Mouse (Mus musculus) forebrain, embryonic 10.5 days (tissue): Measurements from ENCODE around the gene Cyp2a22. TPM values are rescaled to one million over a fixed set of nuclear protein-coding genes. Genes with fewer than 3 reads are reported as not detected.
"Not testable (repeated sequence)": the region's sequence is repeated elsewhere in the genome, so short reads cannot be mapped to it uniquely, and the experiment has no call there.

Experiments
- DNase-seq: peaks from one replicate; pipeline ENCODE4 v3.0.0-alpha.2; 2017; ENCODE audit warnings: low spot score; ENCODE audit errors: extremely low spot score
- H3K27ac ChIP-seq: fragments of 300-500 bp; sonication (generic); 2 replicates; pipeline ENCODE4 v1.5.1; 2016; ENCODE audit warnings: mild to moderate bottlenecking
- H3K27me3 ChIP-seq: fragments of 300-500 bp; sonication (generic); 2 replicates; pipeline ENCODE4 v1.6.1; 2016; ENCODE audit warnings: mild to moderate bottlenecking; ENCODE audit not compliant: poor library complexity, severe bottlenecking
- H3K36me3 ChIP-seq: fragments of 300-500 bp; sonication (generic); replicated peaks from 2 replicates; pipeline ENCODE4 v1.6.1; 2016; ENCODE audit warnings: mild to moderate bottlenecking, moderate library complexity
- H3K4me1 ChIP-seq: fragments of 300-500 bp; sonication (generic); 2 replicates; pipeline ENCODE4 v1.6.1; 2016
- H3K4me3 ChIP-seq: fragments of 300-500 bp; sonication (generic); 2 replicates; pipeline ENCODE4 v1.5.1; 2016; ENCODE audit warnings: mild to moderate bottlenecking, moderate library complexity
- H3K9me3 ChIP-seq: fragments of 300-500 bp; sonication (generic); 2 replicates; pipeline ENCODE4 v1.6.1; 2016; ENCODE audit warnings: mild to moderate bottlenecking, moderate library complexity
- WGBS: fragments of 180-500 bp; shearing (Covaris S2); methylation state at CpG from one replicate; pipeline ENCODE4 v1.1.7; 2016; 5-methylcytosine and 5-hydroxymethylcytosine counted together
- polyA plus RNA-seq: library from polyadenylated mRNA; unstranded; fragments of >200 nt; fragmentation: Nextera tagmentation; extraction: Ambion mirVana; gene quantifications from 2 replicates; pipeline ENCODE4 v1.2.1, GENCODE M21; 2016

The Cyp2a22 gene
- not detected in 2 replicates for polyA plus RNA-seq

DNA sequence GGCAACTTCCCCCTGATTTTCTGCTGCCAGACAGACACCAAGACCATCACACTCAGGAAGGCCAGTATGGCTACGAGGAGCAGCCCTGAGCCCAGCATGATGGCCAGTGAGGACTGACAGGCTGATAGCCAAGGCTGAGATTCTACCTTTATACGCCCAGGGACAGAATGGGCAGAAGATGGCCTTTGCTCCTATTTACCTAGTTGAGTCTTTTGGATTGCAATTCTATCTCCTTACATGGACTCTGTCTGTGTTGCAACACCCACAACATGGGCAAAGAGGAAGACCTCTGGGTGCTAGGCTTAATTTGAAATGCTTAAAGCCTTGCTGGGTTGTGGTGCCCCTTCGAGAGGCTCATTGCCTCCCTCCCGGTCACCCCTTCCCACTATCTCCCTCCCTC, at the start of gene Cyp2a22:
Cyp2a22 (minus strand) TSS at position 123 of the 400 bp plus-strand sequence.
- Histone ChIP-seq H3K27me3 (no peaks in the 10 kb centered on the region), H3K4me1 (no peaks in the 10 kb centered on the region), H3K9me3 (peaks cover 33% of the 10 kb centered on the region), H3K4me3 (no peak within 1 kb of the TSS), H3K27ac (no peak within 1 kb of the TSS), H3K36me3 (no peaks in the 10 kb centered on the region)
- no peak for DNase-seq
- WGBS, result 82% methylated on average over 4 of the region's 4 CpGs

DNA sequence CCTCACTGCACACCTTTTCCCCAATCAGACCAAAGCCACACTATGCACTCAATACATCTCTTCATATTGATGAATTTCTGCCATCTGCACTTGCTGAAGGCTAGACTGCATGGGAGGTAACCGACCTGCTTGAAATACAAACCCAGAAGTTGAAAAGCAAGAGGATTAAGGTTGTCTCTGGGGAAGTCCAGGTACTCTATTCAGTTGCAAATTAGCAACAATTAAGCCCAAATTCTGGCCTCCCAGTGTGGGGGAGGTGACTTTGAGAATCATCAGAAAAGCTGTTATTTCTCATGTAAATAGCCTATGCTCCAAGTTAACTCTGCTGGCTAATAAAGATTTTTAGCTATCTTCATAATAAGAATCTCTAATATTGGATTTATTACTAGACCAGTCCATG, 44.0 kb upstream of the Cyp2a22 start:
- not testable (repeated sequence) for H3K27ac ChIP-seq, H3K36me3 ChIP-seq, DNase-seq, H3K4me1 ChIP-seq, H3K9me3 ChIP-seq, H3K27me3 ChIP-seq, H3K4me3 ChIP-seq
- WGBS, result 31% methylated on average over 1 of the region's 1 CpGs

DNA sequence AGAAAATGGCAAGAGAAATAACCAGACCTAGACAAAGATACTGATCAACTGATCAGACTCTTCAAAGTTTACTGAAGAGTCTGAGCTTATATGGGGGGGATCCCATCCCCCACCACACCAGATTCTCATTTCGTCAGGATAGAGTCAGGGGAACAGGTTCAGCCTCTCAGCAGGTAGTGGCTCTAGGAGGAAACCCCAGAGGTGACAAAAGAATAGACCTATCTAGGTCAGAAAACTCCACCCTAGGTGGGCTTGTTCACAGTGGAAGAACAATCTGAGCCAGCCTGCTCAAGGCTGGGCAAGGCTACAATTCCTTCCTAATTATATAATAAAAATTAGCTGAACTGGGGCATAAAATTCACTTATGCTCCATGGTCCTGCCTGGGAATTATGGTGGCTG, 43.4 kb upstream of the Cyp2a22 start:
- H3K27ac ChIP-seq, result no peak overlapping the region
- peaks cover 3% of the 10 kb centered on the region; the same call in 1 of the 2 replicates for H3K9me3 ChIP-seq
- no peaks in the 10 kb centered on the region for H3K4me1 ChIP-seq
- H3K36me3 ChIP-seq, result no peaks in the 10 kb centered on the region
- DNase-seq, result no peak
- WGBS, result 15% methylated on average over 1 of the region's 1 CpGs
- no peak overlapping the region for H3K4me3 ChIP-seq
- no peaks in the 10 kb centered on the region for H3K27me3 ChIP-seq

DNA sequence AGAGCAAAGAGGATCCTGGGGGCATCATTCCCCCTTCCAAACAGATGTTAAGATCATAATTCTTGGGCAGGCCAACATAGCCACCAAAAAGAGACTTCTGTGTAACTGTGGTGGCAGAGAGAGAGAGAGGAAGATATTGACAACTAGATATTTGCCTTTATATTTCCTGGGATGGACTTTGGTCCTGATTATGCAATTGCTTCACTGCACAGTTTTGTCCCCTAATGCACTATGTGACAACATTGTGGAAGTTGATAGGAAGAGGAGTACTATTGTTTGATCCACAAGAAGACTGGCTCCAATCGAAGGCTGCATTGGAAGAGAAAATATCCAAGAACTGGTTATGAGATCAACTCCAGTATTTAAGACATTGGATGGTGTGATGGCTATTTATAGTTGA, 42.8 kb upstream of the Cyp2a22 start:
- not testable (repeated sequence) for H3K9me3 ChIP-seq, H3K4me3 ChIP-seq, H3K27ac ChIP-seq, H3K36me3 ChIP-seq, H3K4me1 ChIP-seq, H3K27me3 ChIP-seq, DNase-seq
- 79% methylated on average over 1 of the region's 1 CpGs for WGBS

DNA sequence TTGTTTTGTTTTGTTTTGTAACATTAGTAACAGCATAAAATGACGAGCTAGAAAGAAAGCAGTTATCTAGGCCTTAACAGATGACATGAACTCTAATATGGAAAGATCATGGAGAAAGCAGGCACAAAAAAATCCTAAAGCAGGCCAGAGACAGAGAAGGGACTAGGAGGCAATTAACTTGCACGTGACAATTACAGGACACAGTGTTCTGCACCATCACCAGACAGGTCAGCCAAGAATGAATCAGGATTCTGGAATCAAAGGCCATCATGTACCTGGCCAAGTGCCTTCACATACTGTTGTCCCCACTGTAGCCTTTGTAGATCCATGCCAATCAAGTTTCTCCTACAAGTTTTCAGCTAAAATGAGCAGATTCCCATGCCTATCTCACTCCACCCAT, 42.3 kb upstream of the Cyp2a22 start:
- not testable (repeated sequence) for H3K27me3 ChIP-seq, DNase-seq, H3K9me3 ChIP-seq, H3K4me1 ChIP-seq, H3K36me3 ChIP-seq, H3K4me3 ChIP-seq, H3K27ac ChIP-seq
- 77% methylated on average over 2 of the region's 2 CpGs for WGBS

DNA sequence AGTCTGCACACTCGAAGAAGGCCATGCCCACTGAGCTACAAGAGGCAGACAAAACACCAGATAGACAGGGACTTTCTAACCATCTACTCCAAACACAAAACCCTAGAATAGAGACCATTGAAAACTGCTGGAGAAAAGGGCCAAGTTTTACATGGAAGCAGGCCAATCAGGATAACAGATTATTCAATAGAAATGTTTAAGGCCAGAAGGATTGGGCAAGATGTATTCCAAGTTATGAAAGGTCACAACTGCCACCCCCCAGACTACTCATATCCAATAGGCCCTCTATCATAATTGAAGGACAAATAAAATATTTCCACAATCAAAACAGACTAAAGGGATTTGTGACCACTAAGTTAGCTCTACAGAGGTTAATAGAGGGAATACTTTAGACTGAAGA, 23.2 kb upstream of the Cyp2a22 start:
- not testable (repeated sequence) for H3K27ac ChIP-seq, H3K27me3 ChIP-seq, H3K9me3 ChIP-seq, H3K4me1 ChIP-seq, DNase-seq, H3K36me3 ChIP-seq, H3K4me3 ChIP-seq
- 81% methylated on average over 1 of the region's 1 CpGs for WGBS

DNA sequence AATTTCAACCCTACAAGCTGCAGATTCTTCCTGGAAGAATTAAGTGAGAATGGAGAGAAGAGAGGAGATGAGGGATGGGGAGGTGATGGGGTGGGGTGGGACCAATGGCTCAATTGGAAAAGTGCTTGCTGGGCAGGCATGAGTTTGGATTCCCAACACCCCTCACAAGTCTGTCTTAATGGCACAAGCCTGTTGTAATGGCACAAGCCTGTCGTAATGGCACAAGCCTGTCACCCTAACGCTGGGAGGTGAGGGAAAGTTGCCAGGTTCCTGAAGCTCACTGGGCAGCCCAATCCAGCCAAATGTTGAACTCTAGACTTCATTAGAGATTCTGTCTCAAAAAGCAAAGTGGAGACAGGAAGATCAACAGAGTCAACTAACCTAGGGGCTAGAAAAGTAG, 14.1 kb upstream of the Cyp2a22 start:
- not testable (repeated sequence) for H3K27me3 ChIP-seq, H3K4me1 ChIP-seq, H3K36me3 ChIP-seq, H3K4me3 ChIP-seq, DNase-seq, H3K27ac ChIP-seq, H3K9me3 ChIP-seq
- 90% methylated on average over 2 of the region's 2 CpGs for WGBS

- H3K4me3 ChIP-seq, DNase-seq, H3K27me3 ChIP-seq, H3K4me1 ChIP-seq, H3K27ac ChIP-seq, H3K36me3 ChIP-seq, H3K9me3 ChIP-seq: not testable (repeated sequence)
- 86% methylated on average over 3 of the region's 3 CpGs for WGBS
These were observed 13.5 kb upstream of the Cyp2a22 start for GRCm38 (mm10) chr7:26952671-26953070.

DNA sequence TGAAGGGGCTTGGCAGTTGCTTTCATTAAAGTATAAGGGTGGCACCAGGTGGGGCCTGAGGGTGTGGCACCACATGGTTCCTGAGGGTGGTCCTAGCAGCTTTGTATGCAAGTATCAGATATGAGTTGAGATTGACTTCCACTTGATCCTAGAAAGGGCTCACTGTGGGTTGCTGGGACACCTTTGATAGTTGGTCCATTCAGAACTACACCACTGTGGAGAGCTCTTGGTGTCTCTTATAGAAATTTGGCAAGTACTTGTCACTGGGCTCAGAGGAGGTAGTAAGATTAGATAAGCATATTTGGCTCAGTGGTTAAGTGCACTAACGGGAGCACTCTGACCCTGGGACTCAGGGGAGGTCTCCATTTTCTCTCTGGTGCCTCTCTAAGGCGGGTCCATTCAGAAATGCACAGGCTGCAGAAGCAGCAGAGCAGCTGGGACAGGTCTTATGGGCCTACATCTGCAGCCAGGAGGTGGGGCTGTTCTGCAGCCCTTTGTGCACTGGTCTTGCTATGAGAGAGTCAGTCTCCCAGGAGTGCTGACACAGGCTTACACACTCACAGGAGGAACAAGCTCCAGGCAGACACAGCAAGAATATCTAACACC, 2.2 kb upstream of the Cyp2a22 start:
- H3K36me3 ChIP-seq, H3K4me1 ChIP-seq, H3K27me3 ChIP-seq, H3K4me3 ChIP-seq, DNase-seq, H3K27ac ChIP-seq: not testable (repeated sequence)
- peaks cover 37% of the 10 kb centered on the region for H3K9me3 ChIP-seq
- WGBS, result 53% methylated on average over 2 of the region's 2 CpGs

DNA sequence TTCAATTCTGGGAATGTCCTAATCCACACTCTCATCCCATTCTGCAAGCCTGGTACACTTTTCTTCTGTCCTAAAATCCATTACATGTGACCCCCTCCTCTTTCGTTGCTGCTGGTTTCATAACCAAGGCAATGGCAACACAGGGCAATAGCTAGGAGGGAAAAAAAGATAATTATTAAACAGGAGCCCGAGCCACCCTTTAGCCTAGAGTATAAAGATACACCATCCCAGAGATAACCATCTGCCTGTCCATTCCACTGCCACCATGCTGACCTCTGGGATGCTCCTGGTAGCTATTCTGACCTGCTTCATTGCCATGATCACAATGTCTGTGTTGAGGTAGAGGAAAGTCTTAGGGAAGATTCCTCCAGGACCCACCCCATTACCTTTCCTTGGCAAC, 22.1 kb downstream of the Cyp2a22 start:
- not testable (repeated sequence) for H3K36me3 ChIP-seq, H3K27ac ChIP-seq, H3K27me3 ChIP-seq, H3K4me3 ChIP-seq, H3K4me1 ChIP-seq, DNase-seq
- H3K9me3 ChIP-seq, result peaks cover 26% of the 10 kb centered on the region
- WGBS, result 73% methylated on average over 2 of the region's 2 CpGs

Other genes starting within 250 kb of the Cyp2a22 start
- gene Cyp2b19, start 182.2 kb downstream of the Cyp2a22 start, polyA plus RNA-seq, result 0.06 TPM in 1 of 2 replicates, not detected in the other
- not detected in 2 replicates for gene Cyp2g1, start 130.5 kb downstream of the Cyp2a22 start, polyA plus RNA-seq
- gene Cyp2a5, start 104.1 kb downstream of the Cyp2a22 start, polyA plus RNA-seq, result not detected in 2 replicates
- not detected in 2 replicates for gene Cyp2a12, start 89.7 kb upstream of the Cyp2a22 start, polyA plus RNA-seq
- gene Cyp2f2, start 180.5 kb upstream of the Cyp2a22 start, polyA plus RNA-seq, result not detected in 2 replicates
- gene Cyp2t4, start 214.3 kb upstream of the Cyp2a22 start, polyA plus RNA-seq, result 0.12 and 0.16 TPM in 2 replicates
- gene Egln2, start 227.4 kb upstream of the Cyp2a22 start, polyA plus RNA-seq, result 73.7 and 74.0 TPM in 2 replicates
- 55.2 and 56.3 TPM in 2 replicates for gene Rab4b, start 239.5 kb upstream of the Cyp2a22 start, polyA plus RNA-seq
- not detected in 2 replicates for gene Gm21983, start 241.7 kb upstream of the Cyp2a22 start, polyA plus RNA-seq
- 1.1 and 1.7 TPM in 2 replicates for gene Mia, start 241.8 kb upstream of the Cyp2a22 start, polyA plus RNA-seq